Mouse (Mus musculus) neural tube, embryonic 13.5 days (tissue): Measurements from ENCODE around the gene Prkcg. TPM values are rescaled to one million over a fixed set of nuclear protein-coding genes. Genes with fewer than 3 reads are reported as not detected.

Experiments
- ATAC-seq: fragments of 200-750 bp; cut with Nextera tagmentation; 2 replicates; pipeline ENCODE4 v1.8.0; 2017; ENCODE audit warnings: low read depth, mild to moderate bottlenecking, moderate TSS enrichment, moderate library complexity
- H3K27ac ChIP-seq: fragments of 300-500 bp; sonication (generic); replicated peaks from 2 replicates; pipeline ENCODE4 v1.5.1; 2015; ENCODE audit warnings: moderate library complexity, mild to moderate bottlenecking, inconsistent platforms
- H3K27me3 ChIP-seq: fragments of 300-500 bp; sonication (generic); 2 replicates; pipeline ENCODE4 v1.6.1; 2015; ENCODE audit warnings: mild to moderate bottlenecking, inconsistent platforms
- H3K36me3 ChIP-seq: fragments of 300-500 bp; sonication (generic); 2 replicates; pipeline ENCODE4 v1.6.1; 2015; ENCODE audit warnings: mild to moderate bottlenecking, inconsistent platforms
- H3K4me1 ChIP-seq: fragments of 300-500 bp; sonication (generic); replicated peaks from 2 replicates; pipeline ENCODE4 v1.6.1; 2015; ENCODE audit warnings: inconsistent platforms
- H3K4me2 ChIP-seq: fragments of 300-500 bp; sonication (generic); 2 replicates; pipeline ENCODE4 v1.6.1; 2015; ENCODE audit warnings: inconsistent platforms, mild to moderate bottlenecking, moderate library complexity
- H3K4me3 ChIP-seq: fragments of 300-500 bp; sonication (generic); 2 replicates; pipeline ENCODE4 v1.5.1; 2015; ENCODE audit warnings: mild to moderate bottlenecking, inconsistent platforms
- H3K9ac ChIP-seq: fragments of 300-500 bp; sonication (generic); 2 replicates; pipeline ENCODE4 v1.6.1; 2015; ENCODE audit warnings: moderate library complexity, mild to moderate bottlenecking, inconsistent platforms
- H3K9me3 ChIP-seq: fragments of 300-500 bp; sonication (generic); 2 replicates; pipeline ENCODE4 v1.6.1; 2016; ENCODE audit warnings: inconsistent platforms
- WGBS: fragments of 180-500 bp; shearing (Covaris S2); methylation state at CpG from one replicate; pipeline ENCODE4 v1.1.7; 2015; 5-methylcytosine and 5-hydroxymethylcytosine counted together
- polyA plus RNA-seq: library from polyadenylated mRNA; unstranded; fragments of >200 nt; fragmentation: Nextera tagmentation; extraction: Ambion mirVana; gene quantifications from 2 replicates; pipeline ENCODE4 v1.2.1, GENCODE M21; 2015

Gene Prkcg
- polyA plus RNA-seq, 1 experiment from 2014 or later, result 0.64 TPM

DNA sequence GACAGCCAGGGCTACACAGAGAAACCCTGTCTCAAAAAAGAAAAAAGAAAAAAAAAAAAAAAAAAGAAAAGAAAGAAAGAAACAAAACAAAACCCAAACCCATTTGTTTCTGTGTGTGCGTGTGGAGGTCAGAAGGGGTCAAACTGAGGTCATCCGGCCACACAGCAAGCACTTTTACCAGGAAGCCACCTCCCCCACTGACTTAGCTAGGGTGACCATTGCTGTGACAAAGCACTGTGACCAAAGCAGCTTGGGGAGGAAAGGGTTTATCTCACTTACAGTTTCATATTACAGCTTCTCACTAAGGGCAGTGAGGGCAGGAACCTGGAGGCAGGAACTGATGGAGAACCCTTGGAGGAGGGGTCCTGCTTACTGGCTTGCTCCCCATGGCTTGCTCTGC lies 83.4 kb downstream of the Prkcg start:
- no peak for ATAC-seq

GRCm38 (mm10) chr7:3373754-3374153 lies 84.8 kb downstream of the Prkcg start:
- Histone ChIP-seq H3K27me3 (no peaks in the 10 kb centered on the region; the same call in 1 of the 2 replicates), H3K4me3 (no peak overlapping the region), H3K27ac (no peak overlapping the region), H3K36me3 (no peaks in the 10 kb centered on the region), H3K9ac (no peak overlapping the region), H3K4me1 (no peaks in the 10 kb centered on the region), H3K9me3 (no peaks in the 10 kb centered on the region), H3K4me2 (no peak overlapping the region)
- ATAC-seq, result no peak
- 83% methylated on average over 8 of the region's 8 CpGs for WGBS

More for the DNA sequence above, 83.4 kb downstream of the Prkcg start:
- Histone ChIP-seq H3K4me2 (no peak overlapping the region), H3K27ac (no peak overlapping the region), H3K36me3 (no peaks in the 10 kb centered on the region), H3K4me1 (peaks cover 5% of the 10 kb centered on the region), H3K9ac (no peak overlapping the region), H3K9me3 (no peaks in the 10 kb centered on the region), H3K27me3 (no peaks in the 10 kb centered on the region; the same call in 1 of the 2 replicates), H3K4me3 (no peak overlapping the region)
- WGBS, result 47% methylated on average over 2 of the region's 2 CpGs

- H3K4me3 ChIP-seq, result no peak overlapping the region
- 55% methylated on average over 4 of the region's 4 CpGs for WGBS
- H3K27me3 ChIP-seq, result no peaks in the 10 kb centered on the region
- H3K36me3 ChIP-seq, result no peaks in the 10 kb centered on the region
- H3K9me3 ChIP-seq, result no peaks in the 10 kb centered on the region
- no peak overlapping the region for H3K27ac ChIP-seq
- H3K4me2 ChIP-seq, result no peak overlapping the region
- H3K4me1 ChIP-seq, result no peaks in the 10 kb centered on the region
- ATAC-seq, result no peak
- no peak overlapping the region for H3K9ac ChIP-seq
These were observed 87.9 kb downstream of the Prkcg start for GRCm38 (mm10) chr7:3376831-3377230.

Other genes with a start within 250 kb of the Prkcg start
- not detected in 2 replicates for gene AU018091, start 120.0 kb upstream of the Prkcg start, polyA plus RNA-seq
- not detected in 2 replicates for gene Nlrp12, start 39.4 kb upstream of the Prkcg start, polyA plus RNA-seq
- gene Myadm, start 99 bp upstream of the Prkcg start, polyA plus RNA-seq, result 40.4 and 46.4 TPM in 2 replicates
- 4.2 and 4.5 TPM in 2 replicates for gene Cacng7, start 43.8 kb downstream of the Prkcg start, polyA plus RNA-seq
- 12.1 and 12.8 TPM in 2 replicates for gene Cacng8, start 101.5 kb downstream of the Prkcg start, polyA plus RNA-seq
- gene Cacng6, start 135.0 kb downstream of the Prkcg start, polyA plus RNA-seq, result 0.10 and 0.69 TPM in 2 replicates
- gene Tarm1, start 213.4 kb downstream of the Prkcg start, polyA plus RNA-seq, result not detected in 2 replicates